Mouse (Mus musculus) CD4-positive naive resting alpha-beta T cell, adult 76 days (primary cell): ENCODE results near the gene Spata32. TPM values are rescaled to one million over a fixed set of nuclear protein-coding genes. Genes with fewer than 3 reads are reported as not detected.

Experiments
- total RNA-seq: library from RNA; stranded (reverse); gene quantifications from one replicate; pipeline ENCODE4 v1.2.4, GENCODE M21; 2023

Gene Spata32
- total RNA-seq, result not detected

DNA sequence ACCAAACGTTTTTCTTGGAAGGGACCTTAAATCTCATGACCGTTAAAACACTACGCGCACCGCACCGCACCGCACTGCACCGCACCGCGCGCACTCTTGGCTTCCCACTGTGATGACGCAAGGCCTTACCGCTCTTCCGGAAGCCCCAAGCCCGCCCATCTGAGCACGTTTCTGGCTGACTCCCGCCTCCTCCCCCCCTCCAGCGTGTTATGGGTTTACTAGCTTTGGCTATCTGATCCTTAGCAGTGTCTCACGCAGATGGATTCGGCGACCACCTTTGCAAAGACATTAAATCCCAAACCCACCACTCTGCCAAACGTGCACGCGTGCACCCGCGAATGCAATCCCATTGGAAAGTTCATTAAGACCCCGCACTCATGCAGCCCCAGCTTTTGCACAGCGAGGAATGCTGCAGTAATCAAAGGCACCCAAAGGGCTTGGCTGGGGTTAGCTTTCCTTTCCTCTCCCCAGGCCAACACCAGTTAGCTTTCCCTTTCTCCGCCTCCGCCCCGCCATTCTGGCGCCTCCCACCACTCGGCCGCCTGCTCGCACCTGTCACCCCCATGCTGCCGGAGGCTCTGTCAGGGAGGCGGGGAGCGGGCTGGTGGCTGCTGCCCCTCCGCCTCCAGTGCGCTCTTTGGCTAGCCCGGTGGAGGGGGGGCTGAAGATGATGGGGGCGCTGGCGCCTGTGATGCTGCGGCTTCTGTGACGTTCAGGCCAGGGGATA, at the start of gene Spata32:
Gene Spata32 (minus strand): TSS at position 643 of the 727 bp plus-strand sequence.

DNA sequence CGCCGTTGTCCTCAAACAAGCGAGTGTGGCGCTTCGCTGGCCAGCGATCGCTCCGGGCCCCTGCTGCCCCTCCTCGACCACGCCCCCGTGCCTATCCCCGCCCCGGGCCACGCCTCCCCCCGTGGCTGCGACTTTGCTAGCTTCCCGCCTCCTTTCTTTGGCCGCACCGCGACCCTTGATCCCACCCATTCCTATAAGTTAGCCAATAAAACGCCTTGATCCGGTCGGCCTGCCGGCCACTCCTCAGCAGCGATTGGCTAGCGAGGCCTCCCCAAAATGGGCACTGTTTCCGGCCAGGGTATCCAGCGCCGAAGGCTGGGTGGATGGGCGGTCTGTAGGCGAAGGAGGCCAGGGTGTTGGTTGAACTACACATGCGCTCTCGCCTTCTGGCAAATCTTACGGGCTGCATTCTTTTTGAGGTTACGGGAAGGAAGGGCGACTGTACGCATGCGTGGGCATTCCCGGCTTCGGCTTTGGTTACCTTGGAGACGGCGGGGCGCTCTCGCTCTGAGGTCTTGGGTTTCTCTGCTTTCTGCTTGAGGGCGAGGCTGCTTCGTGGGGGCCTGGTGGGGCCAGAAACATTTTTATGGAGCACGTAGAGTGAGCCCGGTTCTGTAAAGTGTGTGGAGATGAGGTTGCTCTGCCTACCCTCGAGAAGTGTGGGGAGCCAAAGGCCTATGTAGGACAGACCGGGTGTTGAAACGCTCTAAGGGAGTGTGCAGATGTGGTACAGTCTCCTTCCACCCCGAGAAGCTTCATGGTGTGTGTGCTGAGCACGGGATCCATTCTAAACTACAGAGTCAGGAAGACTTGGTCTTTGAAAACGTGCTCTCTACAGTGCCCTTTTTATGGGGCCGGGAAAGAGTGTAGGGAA, 49.4 kb upstream of the Spata32 start, which contains the start of gene Map3k14:
Gene Map3k14 (minus strand): TSS at position 127 of the 874 bp plus-strand sequence.

DNA sequence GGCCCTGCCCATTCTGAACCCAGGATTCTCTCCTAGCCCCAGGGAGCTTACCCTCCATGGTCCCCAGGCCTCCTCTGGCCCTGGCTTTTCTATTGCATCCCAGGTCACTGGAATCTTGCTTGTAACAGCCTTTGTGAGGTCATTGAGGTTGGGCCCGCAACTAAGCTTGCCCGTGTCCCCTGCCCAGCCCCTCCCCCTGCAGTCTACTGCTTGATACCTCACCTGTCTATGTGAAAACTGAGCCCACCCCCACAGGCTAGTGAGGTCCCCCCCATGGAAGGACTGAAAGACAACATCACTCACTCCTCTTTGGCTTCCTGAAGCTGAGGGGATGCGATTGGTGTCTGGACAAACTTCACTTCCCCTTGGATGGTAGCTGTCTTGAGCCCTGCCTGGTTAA, 9.8 kb downstream of the Spata32 start, which contains the start of gene 1700023F06Rik:
Gene 1700023F06Rik (minus strand): TSS at position 101 of the 400 bp plus-strand sequence.

DNA sequence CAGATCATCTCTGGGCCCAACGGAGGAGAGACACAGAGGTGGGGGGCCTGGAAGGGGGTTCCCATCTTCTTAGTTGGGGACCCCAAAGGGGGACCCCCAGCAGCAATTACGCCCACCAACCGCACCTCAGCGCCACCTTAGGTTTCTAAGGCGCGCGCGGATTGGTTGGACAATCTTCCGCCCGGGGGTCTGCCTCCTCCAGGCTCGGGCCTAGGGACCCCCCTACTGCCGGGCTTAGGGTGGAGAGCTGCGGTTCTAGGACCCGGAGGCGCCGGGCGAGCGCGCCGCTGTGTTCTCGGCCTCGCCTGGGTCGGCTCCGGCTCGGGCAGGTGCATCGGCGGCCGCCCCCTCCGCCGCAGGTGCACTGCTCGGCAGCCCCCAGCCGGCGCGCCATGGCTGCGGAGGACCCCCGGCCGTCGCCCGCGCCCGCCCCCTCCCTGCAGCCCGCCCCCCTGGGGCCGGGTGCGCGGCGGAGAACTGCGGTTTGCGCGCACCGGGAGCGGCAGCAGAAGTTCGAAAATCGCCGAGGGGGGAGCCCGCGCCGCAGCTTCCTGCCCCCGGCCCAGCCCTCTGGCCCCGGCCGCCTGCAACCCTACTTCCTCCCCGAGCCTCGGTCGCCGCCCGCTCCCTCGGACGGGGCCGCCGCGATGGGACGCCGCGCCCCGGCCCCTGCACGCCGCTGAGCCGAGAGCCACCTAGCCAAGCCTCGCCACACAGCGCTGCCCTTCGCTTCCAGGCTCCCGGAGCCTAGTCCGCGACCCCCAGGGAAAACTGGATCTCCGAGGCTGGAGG, 47.5 kb downstream of the Spata32 start, which contains the start of gene Fmnl1:
Gene Fmnl1 (plus strand): TSS at position 614 of the 792 bp plus-strand sequence.

Other genes starting within 250 kb of the Spata32 start
- gene Nmt1, start 190.2 kb downstream of the Spata32 start, total RNA-seq, result 58.4 TPM
- gene Dcakd, start 190.1 kb downstream of the Spata32 start, total RNA-seq, result 13.4 TPM
- 0.35 TPM for gene Plcd3, start 116.8 kb downstream of the Spata32 start, total RNA-seq
- gene Acbd4, start 116.8 kb downstream of the Spata32 start, total RNA-seq, result 32.7 TPM
- 137 TPM for gene Hexim1, start 102.2 kb downstream of the Spata32 start, total RNA-seq
- 3.3 TPM for gene Hexim2, start 86.0 kb downstream of the Spata32 start, total RNA-seq
- gene Fmnl1, start 47.3 kb downstream of the Spata32 start, total RNA-seq, result 357 TPM
- gene 1700023F06Rik, start 9.9 kb downstream of the Spata32 start, total RNA-seq, result not detected
- gene Map3k14, start 49.0 kb upstream of the Spata32 start, total RNA-seq, result 73.6 TPM
- 66.2 TPM for gene Arhgap27, start 145.3 kb upstream of the Spata32 start, total RNA-seq
- 40.5 TPM for gene Plekhm1, start 194.3 kb upstream of the Spata32 start, total RNA-seq